Mouse (Mus musculus) heart, postnatal 0 days (tissue): ENCODE data around the gene Bcas3. TPM values are rescaled to one million over a fixed set of nuclear protein-coding genes. Genes with fewer than 3 reads are reported as not detected.
"Not testable (repeated sequence)": the region's sequence is repeated elsewhere in the genome, so short reads cannot be mapped to it uniquely, and the experiment has no call there.

Experiments
- ATAC-seq: fragments of 200-750 bp; cut with Nextera tagmentation; 2 replicates; pipeline ENCODE4 v1.8.0; 2017; ENCODE audit warnings: low read depth, moderate number of reproducible peaks, moderate library complexity; ENCODE audit not compliant: insufficient read depth
- DNase-seq: peaks from one replicate; pipeline ENCODE4 v3.0.0-alpha.2; 2016; ENCODE audit warnings: low spot score
- H3K27ac ChIP-seq: fragments of 300-500 bp; sonication (generic); 2 replicates; pipeline ENCODE4 v1.5.1; 2014; ENCODE audit warnings: low read depth, mild to moderate bottlenecking
- H3K27me3 ChIP-seq: fragments of 300-500 bp; sonication (generic); 2 replicates; pipeline ENCODE4 v1.6.1; 2014; ENCODE audit warnings: low read length, mixed read lengths; ENCODE audit not compliant: control insufficient read depth, insufficient read depth
- H3K36me3 ChIP-seq: fragments of 300-500 bp; sonication (generic); replicated peaks from 2 replicates; pipeline ENCODE4 v1.6.1; 2014; ENCODE audit warnings: low read length, mixed read lengths; ENCODE audit not compliant: control insufficient read depth, insufficient read depth
- H3K4me1 ChIP-seq: fragments of 300-500 bp; sonication (generic); 2 replicates; pipeline ENCODE4 v1.6.1; 2014; ENCODE audit warnings: antibody characterized with exemption; ENCODE audit not compliant: control insufficient read depth, insufficient read depth
- H3K4me2 ChIP-seq: fragments of 300-500 bp; sonication (generic); 2 replicates; pipeline ENCODE4 v1.6.1; 2014; ENCODE audit warnings: low read depth, mild to moderate bottlenecking, low read length, moderate library complexity
- H3K4me3 ChIP-seq: fragments of 300-500 bp; sonication (generic); 2 replicates; pipeline ENCODE4 v1.5.1; 2014; ENCODE audit warnings: low read depth, low read length
- H3K9ac ChIP-seq: fragments of 300-500 bp; sonication (generic); replicated peaks from 2 replicates; pipeline ENCODE4 v1.6.1; 2014; ENCODE audit warnings: low read depth, low read length, mixed read lengths
- H3K9me3 ChIP-seq: fragments of 300-500 bp; sonication (generic); replicated peaks from 2 replicates; pipeline ENCODE4 v1.6.1; 2016; ENCODE audit warnings: low read length; ENCODE audit not compliant: control insufficient read depth
- CTCF ChIP-seq: IDR thresholded peaks from 2 replicates; pipeline ENCODE4 v1.5.1; 2016; ENCODE audit warnings: antibody characterized with exemption, control low read depth, low read depth
- EP300 ChIP-seq: IDR thresholded peaks from 2 replicates; pipeline ENCODE4 v1.6.1; 2016; ENCODE audit warnings: antibody characterized with exemption, low read depth
- WGBS: fragments of 180-500 bp; shearing (Covaris S2); extraction: QIAGEN DNeasy Blood & Tissue Kit; methylation state at CpG from one replicate; pipeline ENCODE4 v1.1.7; 2014; 5-methylcytosine and 5-hydroxymethylcytosine counted together
- polyA plus RNA-seq: library from polyadenylated mRNA; unstranded; fragments of >200 nt; fragmentation: Nextera tagmentation; extraction: Ambion mirVana; gene quantifications from 2 replicates; pipeline ENCODE4 v1.2.1, GENCODE M21; 2015
- total RNA-seq: library from RNA; depleted of rRNA; stranded (reverse); fragments of >200 nt; gene quantifications from 2 replicates; pipeline ENCODE4 v1.2.3, GENCODE M21; 2014; ENCODE audit warnings: low replicate concordance

Gene Bcas3
- total and polyA plus RNA-seq, 2 experiments from 2014 or later: 18.5 to 37.4 TPM

- H3K27me3 ChIP-seq: no peaks in the 10 kb centered on the region
These were observed 357.2 kb downstream of the Bcas3 start for GRCm38 (mm10) chr11:85710155-85710554.

GRCm38 (mm10) chr11:85712026-85712804 is 359.2 kb downstream of the Bcas3 start:
- DNase-seq (no peak), ATAC-seq (no peak)
- no peak for TF ChIP-seq CTCF
- no peak for TF ChIP-seq EP300
- Histone ChIP-seq H3K36me3 (no peaks in the 10 kb centered on the region), H3K27me3 (no peaks in the 10 kb centered on the region), H3K4me3 (no peak overlapping the region), H3K9ac (no peak overlapping the region), H3K4me2 (no peak overlapping the region), H3K4me1 (peaks cover 12% of the 10 kb centered on the region; the same call in 1 of the 2 replicates), H3K9me3 (no peaks in the 10 kb centered on the region), H3K27ac (no peak overlapping the region)
- WGBS: 86% methylated on average over 8 of the region's 8 CpGs

More at GRCm38 (mm10) chr11:85710155-85710554, 357.2 kb downstream of the Bcas3 start:
- Histone ChIP-seq H3K4me1 (peaks cover 12% of the 10 kb centered on the region; the same call in 1 of the 2 replicates), H3K4me2 (no peak overlapping the region), H3K36me3 (no peaks in the 10 kb centered on the region), H3K9me3 (no peaks in the 10 kb centered on the region), H3K27ac (no peak overlapping the region), H3K4me3 (no peak overlapping the region), H3K9ac (no peak overlapping the region)
- ATAC-seq: no peak
- no peak for DNase-seq
- TF ChIP-seq EP300 (no peak), CTCF (no peak)
- 70% methylated on average over 7 of the region's 7 CpGs for WGBS

- no peaks in the 10 kb centered on the region for H3K9me3 ChIP-seq
- TF ChIP-seq EP300 (no peak), CTCF (no peak)
- H3K4me3 ChIP-seq: no peak overlapping the region
- H3K27me3 ChIP-seq: no peaks in the 10 kb centered on the region
- ATAC-seq (peak; percentile 70), DNase-seq (peak; percentile 43)
- no peak overlapping the region for H3K9ac ChIP-seq
- H3K4me1 ChIP-seq: peaks cover 12% of the 10 kb centered on the region; the same call in 1 of the 2 replicates
- H3K4me2 ChIP-seq: peak overlapping the region; percentile 33; the same call in 1 of the 2 replicates
- WGBS: 51% methylated on average over 19 of the region's 19 CpGs
- no peaks in the 10 kb centered on the region for H3K36me3 ChIP-seq
- peak overlapping the region; percentile 4; the same call in 1 of the 2 replicates for H3K27ac ChIP-seq
These were observed 360.2 kb downstream of the Bcas3 start for GRCm38 (mm10) chr11:85712860-85713813.

GRCm38 (mm10) chr11:85713814-85714208 is 360.8 kb downstream of the Bcas3 start:
- Histone ChIP-seq H3K4me2 (peak overlapping the region; percentile 33; the same call in 1 of the 2 replicates), H3K36me3 (no peaks in the 10 kb centered on the region), H3K27me3 (no peaks in the 10 kb centered on the region), H3K4me1 (peaks cover 12% of the 10 kb centered on the region; the same call in 1 of the 2 replicates), H3K9ac (no peak overlapping the region), H3K27ac (peak overlapping the region; percentile 4; the same call in 1 of the 2 replicates), H3K4me3 (no peak overlapping the region), H3K9me3 (no peaks in the 10 kb centered on the region)
- ATAC-seq (peak; percentile 17; the same call in 1 of the 2 replicates), DNase-seq (no peak)
- WGBS: 30% methylated on average over 2 of the region's 2 CpGs
- no peak for TF ChIP-seq EP300
- TF ChIP-seq CTCF: no peak

DNA sequence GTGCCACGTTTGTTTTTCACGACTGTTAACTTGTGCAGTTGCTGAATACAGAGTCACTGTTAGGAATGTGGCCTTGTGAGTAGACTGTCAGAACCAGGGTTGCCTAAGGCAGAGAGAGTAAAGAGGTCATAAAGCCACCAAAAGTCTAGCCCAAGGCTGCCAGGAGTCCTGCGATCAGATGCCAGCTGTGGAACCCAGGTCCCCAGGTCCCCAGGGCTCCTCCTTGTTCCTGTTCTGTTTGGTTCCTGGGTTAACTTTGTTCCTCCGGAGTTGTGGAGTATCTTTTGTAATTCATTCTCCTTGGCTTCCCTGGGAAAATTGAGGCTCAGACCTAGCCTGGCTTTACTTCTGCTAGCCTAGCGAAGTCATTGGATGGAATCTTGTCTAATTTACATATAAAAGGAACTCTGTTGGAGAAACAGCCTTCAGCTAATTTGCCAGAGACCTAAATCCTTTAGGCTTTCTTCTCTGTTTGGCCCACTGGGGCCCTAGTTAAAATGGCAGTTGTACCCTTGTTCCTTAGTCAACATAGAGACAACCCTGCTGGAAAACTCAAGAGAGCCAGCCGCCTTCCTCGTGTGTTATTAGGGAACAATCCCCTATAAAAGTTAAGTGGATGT is 361.5 kb downstream of the Bcas3 start:
- Histone ChIP-seq H3K4me2 (no peak overlapping the region), H3K27ac (no peak overlapping the region), H3K9ac (no peak overlapping the region)

DNA sequence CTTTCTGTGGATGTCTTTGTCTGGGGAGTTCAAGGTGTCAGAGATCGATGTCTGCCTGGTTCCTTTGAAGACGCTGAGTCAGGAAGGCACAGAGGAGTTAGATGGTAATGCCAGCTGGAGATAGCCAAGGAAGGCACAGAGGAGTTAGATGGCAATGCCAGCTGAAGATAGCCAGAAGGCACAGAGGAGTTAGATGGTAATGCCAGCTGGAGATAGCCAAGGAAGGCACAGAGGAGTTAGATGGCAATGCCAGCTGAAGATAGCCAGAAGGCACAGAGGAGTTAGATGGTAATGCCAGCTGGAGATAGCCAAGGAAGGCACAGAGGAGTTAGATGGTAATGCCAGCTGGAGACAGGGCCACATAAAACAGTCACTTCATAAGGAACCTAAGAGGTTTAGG is 363.8 kb downstream of the Bcas3 start:
- H3K9me3 ChIP-seq, H3K4me2 ChIP-seq, H3K27me3 ChIP-seq, DNase-seq, H3K27ac ChIP-seq, H3K4me3 ChIP-seq, H3K36me3 ChIP-seq, ATAC-seq, H3K9ac ChIP-seq: not testable (repeated sequence)
- WGBS: 89% methylated on average over 2 of the region's 2 CpGs
- H3K4me1 ChIP-seq: peaks cover 21% of the 10 kb centered on the region

More for the DNA sequence above, 361.5 kb downstream of the Bcas3 start:
- Histone ChIP-seq H3K9me3 (no peaks in the 10 kb centered on the region), H3K36me3 (no peaks in the 10 kb centered on the region), H3K27me3 (no peaks in the 10 kb centered on the region), H3K4me1 (peaks cover 16% of the 10 kb centered on the region), H3K4me3 (no peak overlapping the region)
- ATAC-seq: no peak
- WGBS: 61% methylated on average over 7 of the region's 7 CpGs
- no peak for TF ChIP-seq CTCF
- no peak for TF ChIP-seq EP300
- DNase-seq: no peak
